Mouse (Mus musculus): ENCODE measurements around the gene Pdzd3. TPM values are rescaled to one million over a fixed set of nuclear protein-coding genes. Genes with fewer than 3 reads are reported as not detected.

Gene Pdzd3
- polyA plus RNA-seq, 1 experiment = 30.2 TPM

GRCm38 (mm10) chr9:44213538-44213937, 37.7 kb downstream of the Pdzd3 start:
- no peak for DNase-seq (ENCODE audit: low read depth, low spot score)
- 86% methylated on average over 14 of the region's 14 CpGs for WGBS

GRCm38 (mm10) chr9:44212406-44212805, 38.9 kb downstream of the Pdzd3 start:
- no peak for DNase-seq (ENCODE audit: low read depth, low spot score)
- WGBS = 75% methylated on average over 4 of the region's 4 CpGs

- DNase-seq (ENCODE audit: low read depth, low spot score) = peak; percentile 87
- WGBS = 43% methylated on average over 4 of the region's 4 CpGs
Observed at GRCm38 (mm10) chr9:44209416-44209815, 41.9 kb downstream of the Pdzd3 start.

- 62% methylated on average over 2 of the region's 2 CpGs for WGBS
- DNase-seq (ENCODE audit: low read depth, low spot score) = no peak
Observed at GRCm38 (mm10) chr9:44207840-44208239, 43.4 kb downstream of the Pdzd3 start.

GRCm38 (mm10) chr9:44200458-44200857, 50.8 kb downstream of the Pdzd3 start:
- no peak for DNase-seq (ENCODE audit: low read depth, low spot score)
- WGBS = 87% methylated on average over 3 of the region's 3 CpGs

- DNase-seq (ENCODE audit: low read depth, low spot score) = no peak
Observed at GRCm38 (mm10) chr9:44199580-44199979, 51.7 kb downstream of the Pdzd3 start.

GRCm38 (mm10) chr9:44199166-44199565, 52.1 kb downstream of the Pdzd3 start:
- DNase-seq (ENCODE audit: low read depth, low spot score) = no peak
- 75% methylated on average over 3 of the region's 3 CpGs for WGBS

Other genes with a start within 250 kb of the Pdzd3 start
- gene Thy1, start 208.1 kb downstream of the Pdzd3 start, polyA plus RNA-seq (2012; rRNA removed) = 32.1 and 42.2 TPM in 2 replicates
- gene Usp2, start 184.4 kb downstream of the Pdzd3 start, polyA plus RNA-seq (2012; rRNA removed) = 16.4 and 23.6 TPM in 2 replicates
- 0.03 TPM in 1 of 2 replicates, not detected in the other for gene Mfrp, start 149.7 kb downstream of the Pdzd3 start, polyA plus RNA-seq (2012; rRNA removed)
- gene C1qtnf5, start 144.2 kb downstream of the Pdzd3 start, polyA plus RNA-seq (2012; rRNA removed) = 5.6 and 6.0 TPM in 2 replicates
- gene Gm49380, start 138.0 kb downstream of the Pdzd3 start, polyA plus RNA-seq (2012; rRNA removed) = not detected in 2 replicates
- gene Rnf26, start 138.0 kb downstream of the Pdzd3 start, polyA plus RNA-seq (2012; rRNA removed) = 26.0 and 26.8 TPM in 2 replicates
- 32.1 and 37.5 TPM in 2 replicates for gene Mcam, start 117.0 kb downstream of the Pdzd3 start, polyA plus RNA-seq (2012; rRNA removed)
- gene Cbl, start 17.4 kb downstream of the Pdzd3 start, polyA plus RNA-seq (2012; rRNA removed) = 6.8 and 12.1 TPM in 2 replicates
- gene Ccdc153, start 10.8 kb downstream of the Pdzd3 start, polyA plus RNA-seq (2012; rRNA removed) = not detected in 2 replicates
- 10.7 and 14.5 TPM in 2 replicates for gene Nlrx1, start 17.1 kb upstream of the Pdzd3 start, polyA plus RNA-seq (2012; rRNA removed)
- gene Abcg4, start 37.1 kb upstream of the Pdzd3 start, polyA plus RNA-seq (2012; rRNA removed) = 2.1 and 2.7 TPM in 2 replicates
- 18.4 and 32.8 TPM in 2 replicates for gene Hinfp, start 54.2 kb upstream of the Pdzd3 start, polyA plus RNA-seq (2012; rRNA removed)
- gene C2cd2l, start 68.8 kb upstream of the Pdzd3 start, polyA plus RNA-seq (2012; rRNA removed) = 114 and 159 TPM in 2 replicates
- 71.4 and 79.3 TPM in 2 replicates for gene Dpagt1, start 74.5 kb upstream of the Pdzd3 start, polyA plus RNA-seq (2012; rRNA removed)
- 149 and 167 TPM in 2 replicates for gene H2afx, start 83.2 kb upstream of the Pdzd3 start, polyA plus RNA-seq (2012; rRNA removed)
- gene Hmbs, start 92.8 kb upstream of the Pdzd3 start, polyA plus RNA-seq (2012; rRNA removed) = 51.9 and 52.9 TPM in 2 replicates
- gene Vps11, start 110.2 kb upstream of the Pdzd3 start, polyA plus RNA-seq (2012; rRNA removed) = 22.8 and 25.8 TPM in 2 replicates
- 82.2 and 92.0 TPM in 2 replicates for gene Hyou1, start 128.0 kb upstream of the Pdzd3 start, polyA plus RNA-seq (2012; rRNA removed)
- gene Slc37a4, start 145.4 kb upstream of the Pdzd3 start, polyA plus RNA-seq (2012; rRNA removed) = 48.9 and 60.6 TPM in 2 replicates
- 281 and 376 TPM in 2 replicates for gene Rps25, start 155.7 kb upstream of the Pdzd3 start, polyA plus RNA-seq (2012; rRNA removed)
- gene Trappc4, start 156.1 kb upstream of the Pdzd3 start, polyA plus RNA-seq (2012; rRNA removed) = 61.2 and 67.8 TPM in 2 replicates
- gene Ccdc84, start 167.1 kb upstream of the Pdzd3 start, polyA plus RNA-seq (2012; rRNA removed) = 18.0 and 30.4 TPM in 2 replicates
- not detected in 2 replicates for gene Foxr1, start 189.7 kb upstream of the Pdzd3 start, polyA plus RNA-seq (2012; rRNA removed)
- gene Upk2, start 203.5 kb upstream of the Pdzd3 start, polyA plus RNA-seq (2012; rRNA removed) = not detected in 2 replicates
- 10.0 and 13.4 TPM in 2 replicates for gene Bcl9l, start 231.4 kb upstream of the Pdzd3 start, polyA plus RNA-seq (2012; rRNA removed)